Mouse (Mus musculus) mouse embryonic stem cell (cell line): ENCODE data around the gene Cfap99.

ENCODE experiments used
- in situ Hi-C, 2 experiments: fragments of 300-500 bp; cut with MboI; formaldehyde crosslinking; loops; 1 replicate in 1 of 2; 3 replicates in 1 of 2; pipeline ENCODE4 v1.14.3; 2019 to 2020; ENCODE audit warnings: low sequenced_read_pairs in 2 of 2, low pct_unique_long_range_greater_than_20kb in 1 of 2, mixed read lengths in 1 of 2; ENCODE audit not compliant: unreplicated experiment in 1 of 2

Gene Cfap99

DNA sequence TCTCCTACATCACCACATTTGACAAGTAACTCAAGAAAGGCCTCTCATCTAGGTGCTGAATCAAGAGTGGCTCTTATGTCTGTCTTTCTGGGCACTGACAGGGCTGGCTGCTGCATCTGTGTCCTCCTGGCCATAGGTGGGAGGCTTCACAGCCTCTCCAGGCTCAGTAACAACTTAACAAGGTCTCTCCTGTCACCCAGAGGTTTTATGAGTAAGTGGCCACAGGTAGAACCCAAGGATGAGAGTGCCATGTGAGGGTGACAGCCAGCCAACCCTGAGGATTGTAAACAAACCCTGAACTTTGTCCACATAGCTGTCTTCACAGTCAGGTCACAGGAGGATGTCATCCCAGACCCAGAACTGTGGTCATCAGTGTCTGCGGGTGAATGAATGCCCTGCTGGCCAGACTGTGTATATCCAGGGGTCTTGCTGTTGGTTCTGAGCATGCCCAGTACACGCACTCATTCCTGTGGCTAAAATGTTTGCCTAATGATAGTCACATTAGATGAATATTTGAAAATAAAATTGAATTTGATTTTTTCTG lies 31.2 kb downstream of the Cfap99 start:
- in situ Hi-C loops, result no loop called here

DNA sequence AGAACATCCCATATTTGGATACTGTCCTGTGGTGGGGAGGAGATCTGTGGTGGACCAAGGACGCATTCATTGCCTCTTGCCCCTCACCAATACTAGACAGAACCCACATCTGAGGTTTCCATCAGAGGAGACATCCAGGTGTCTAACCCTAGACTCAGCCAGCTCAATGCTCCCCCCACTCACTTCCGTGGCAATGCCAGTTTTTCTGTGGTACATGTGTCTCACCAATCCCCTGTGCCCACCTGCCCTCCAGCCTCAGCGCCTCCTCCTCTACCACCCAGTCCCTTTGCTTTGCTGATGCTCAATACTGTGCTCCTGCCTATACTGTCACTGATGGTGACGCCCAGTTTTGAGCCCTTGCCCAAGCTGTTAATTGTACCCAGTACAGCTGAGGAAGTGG lies 32.8 kb downstream of the Cfap99 start:
- in situ Hi-C loops, result no loop called here

DNA sequence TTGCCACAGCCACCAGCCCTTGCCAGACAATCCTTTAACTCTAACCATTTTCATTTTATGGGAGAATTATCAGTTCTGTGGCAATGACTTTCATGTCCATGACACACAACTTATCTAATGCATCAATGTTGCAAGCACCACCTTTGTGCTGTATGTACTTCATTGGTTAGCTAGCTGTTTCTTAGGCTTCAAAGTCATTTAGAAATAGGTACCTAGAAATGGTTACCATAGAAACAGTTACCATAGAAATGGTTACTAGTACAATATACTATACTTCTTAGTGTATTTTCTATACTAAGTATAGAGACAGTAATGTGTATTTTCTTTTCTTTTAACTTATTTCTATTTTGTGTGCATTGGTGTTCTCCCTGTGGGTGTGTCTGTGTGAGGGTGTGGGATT lies 36.9 kb downstream of the Cfap99 start:
- in situ Hi-C loops, result no loop called here

DNA sequence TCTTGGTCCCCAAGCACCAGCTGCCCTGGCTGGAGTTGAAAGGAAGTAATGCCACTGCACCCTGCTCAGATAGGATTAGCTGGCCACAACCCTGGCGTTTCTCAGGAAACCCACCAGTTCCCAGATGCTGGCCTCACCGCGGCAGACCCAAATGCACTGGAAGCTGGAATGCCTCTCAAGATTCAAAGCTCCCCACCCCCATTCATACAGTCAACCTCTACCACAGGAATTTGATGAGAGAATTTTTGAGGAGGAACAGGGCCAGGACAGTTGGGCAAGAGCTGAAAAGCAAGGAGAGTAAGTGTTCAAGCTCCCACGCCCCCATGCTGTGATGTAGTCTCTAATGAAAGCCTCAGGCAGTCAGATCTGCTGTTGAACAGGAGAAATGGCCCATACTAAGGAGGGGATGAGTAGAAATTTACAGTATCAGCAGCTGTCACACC lies 37.9 kb downstream of the Cfap99 start:
- in situ Hi-C loops, result no loop called here

DNA sequence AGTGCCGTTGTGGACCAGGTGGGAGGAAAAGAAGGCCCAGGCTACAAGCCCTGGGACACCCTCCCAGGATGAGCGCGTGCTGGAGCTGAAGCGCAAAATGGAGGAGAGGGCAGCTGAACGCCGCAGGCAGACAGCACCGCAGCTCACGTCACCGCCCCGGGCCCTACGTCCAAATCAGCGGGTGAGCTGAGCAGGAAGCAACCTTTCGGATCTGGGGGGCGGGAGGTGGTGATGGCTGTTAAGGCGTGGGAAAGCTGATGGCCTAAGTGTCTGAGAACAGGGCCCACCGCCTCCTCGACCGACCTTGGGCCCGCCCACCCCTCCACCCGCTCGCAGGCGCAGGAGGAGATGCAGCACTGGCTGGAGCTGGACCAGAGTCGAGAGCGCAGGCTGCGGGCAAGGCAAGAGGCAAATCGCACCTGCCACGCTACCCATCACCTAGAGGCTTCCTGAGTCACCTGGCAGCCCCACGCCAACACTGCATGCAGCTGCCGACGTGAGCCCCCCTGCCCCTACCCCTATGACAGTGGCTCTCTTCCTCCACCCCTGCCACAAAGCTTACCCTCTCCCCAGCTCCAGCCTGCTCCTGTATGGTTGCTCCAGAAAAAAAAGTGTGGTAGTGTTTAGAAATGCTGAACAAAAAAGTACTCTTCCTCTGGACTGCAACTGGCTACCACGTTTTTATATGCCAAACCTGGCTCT lies 38.6 kb downstream of the Cfap99 start:
- in situ Hi-C loops, result no loop called here

DNA sequence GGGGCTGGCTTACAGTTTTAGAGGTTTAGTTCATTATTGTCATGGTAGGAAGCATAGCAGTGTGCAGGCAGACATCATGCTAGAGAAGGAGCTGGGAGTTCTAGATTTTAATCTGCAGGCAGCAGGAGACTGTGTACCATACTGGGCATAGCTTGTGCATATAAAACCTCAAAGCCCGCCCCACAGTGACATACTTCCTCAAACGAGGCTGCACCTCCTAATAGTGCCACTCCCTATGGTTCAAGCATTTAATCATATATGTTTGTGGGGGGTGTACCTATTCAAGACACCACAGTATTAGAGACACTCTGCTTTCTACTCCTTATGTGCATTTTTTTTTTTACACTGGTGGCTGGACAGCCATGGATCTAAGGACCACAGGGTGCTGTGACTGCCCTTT lies 41.7 kb downstream of the Cfap99 start:
- in situ Hi-C loops, result no loop called here

DNA sequence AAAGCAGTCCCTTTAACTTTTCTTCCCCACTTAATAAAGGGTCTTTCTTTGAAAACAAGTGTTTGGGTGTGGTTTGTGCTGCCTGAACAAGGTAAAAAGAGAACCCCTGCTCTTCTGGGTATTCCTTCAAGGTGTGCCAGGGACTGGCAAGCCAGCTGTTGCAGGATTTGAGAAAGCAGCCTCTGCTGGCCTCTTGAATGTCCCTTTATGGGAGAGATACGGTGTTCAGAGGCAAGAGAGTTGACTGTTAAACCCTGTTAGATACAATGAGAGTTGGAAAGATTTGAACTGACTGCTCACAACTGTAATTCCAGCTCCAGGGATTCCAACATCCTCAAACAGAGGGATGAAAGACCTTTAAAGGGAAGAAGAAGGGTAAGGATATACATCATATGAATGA lies 45.7 kb downstream of the Cfap99 start:
- in situ Hi-C loops, result no loop called here

DNA sequence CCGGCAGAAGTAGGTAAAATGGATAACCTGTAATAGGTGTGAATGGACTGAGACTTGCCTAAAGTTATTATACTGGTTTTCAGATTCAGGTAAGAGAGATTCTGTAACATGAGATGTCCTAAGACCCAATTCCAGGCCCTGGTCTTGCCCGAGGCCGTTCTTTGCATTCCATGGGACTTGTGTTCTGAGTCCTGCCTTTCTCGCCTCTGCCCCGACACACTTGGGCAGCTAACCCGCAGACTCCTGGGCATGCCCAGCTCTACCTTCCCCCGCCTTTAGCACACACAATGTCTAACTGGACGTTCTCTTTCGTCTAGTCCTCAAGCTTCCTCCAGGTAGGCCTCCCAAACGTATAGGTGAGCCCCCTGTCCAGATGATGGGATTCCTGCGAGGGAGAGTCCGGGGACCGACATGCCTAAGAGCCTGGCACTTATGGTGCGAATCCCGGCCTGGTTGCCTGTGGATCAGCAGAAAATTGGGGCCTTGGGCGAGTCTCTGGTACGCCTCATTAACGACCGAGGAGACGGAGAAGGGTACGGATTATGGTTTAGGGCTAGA lies 47.2 kb downstream of the Cfap99 start:
- in situ Hi-C loops, result no loop called here

DNA sequence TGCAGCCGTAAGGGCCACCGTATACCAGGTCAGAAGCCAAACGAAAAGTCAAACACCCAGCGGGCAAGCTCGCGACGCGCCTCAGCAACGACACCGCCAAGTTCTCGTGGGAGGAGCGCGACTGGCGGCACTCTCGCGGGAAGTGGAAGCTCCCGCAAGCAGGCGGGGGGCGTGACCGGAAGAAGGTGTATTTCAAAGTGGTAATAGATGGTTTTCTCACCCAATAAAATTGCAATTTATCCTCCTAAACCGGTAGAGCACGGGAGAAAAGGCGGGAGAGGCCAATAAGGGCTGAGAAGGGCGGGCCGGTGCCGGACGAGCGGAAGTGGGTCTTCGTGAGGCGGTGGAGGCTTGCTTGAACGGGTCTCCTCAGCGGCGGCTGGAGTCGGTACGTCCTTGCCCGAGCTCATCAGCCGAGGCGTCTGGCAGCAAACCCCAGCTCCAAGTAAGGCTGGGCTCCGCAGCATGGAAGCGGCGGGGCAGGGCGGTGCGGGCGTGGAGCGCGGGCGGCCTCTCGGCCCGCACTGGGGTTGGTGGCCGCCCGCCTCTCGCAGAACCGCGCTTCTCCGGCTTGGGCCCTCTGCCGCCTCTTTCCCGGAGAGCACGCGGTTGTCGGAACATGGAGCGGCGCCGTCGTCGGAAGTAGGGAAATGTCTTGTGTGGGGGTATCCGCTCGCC lies 47.8 kb downstream of the Cfap99 start, which contains the start of gene Rnf4:
Gene Rnf4 (plus strand): TSS at position 193 of the 678 bp plus-strand sequence.
- in situ Hi-C loops, result no loop called here

DNA sequence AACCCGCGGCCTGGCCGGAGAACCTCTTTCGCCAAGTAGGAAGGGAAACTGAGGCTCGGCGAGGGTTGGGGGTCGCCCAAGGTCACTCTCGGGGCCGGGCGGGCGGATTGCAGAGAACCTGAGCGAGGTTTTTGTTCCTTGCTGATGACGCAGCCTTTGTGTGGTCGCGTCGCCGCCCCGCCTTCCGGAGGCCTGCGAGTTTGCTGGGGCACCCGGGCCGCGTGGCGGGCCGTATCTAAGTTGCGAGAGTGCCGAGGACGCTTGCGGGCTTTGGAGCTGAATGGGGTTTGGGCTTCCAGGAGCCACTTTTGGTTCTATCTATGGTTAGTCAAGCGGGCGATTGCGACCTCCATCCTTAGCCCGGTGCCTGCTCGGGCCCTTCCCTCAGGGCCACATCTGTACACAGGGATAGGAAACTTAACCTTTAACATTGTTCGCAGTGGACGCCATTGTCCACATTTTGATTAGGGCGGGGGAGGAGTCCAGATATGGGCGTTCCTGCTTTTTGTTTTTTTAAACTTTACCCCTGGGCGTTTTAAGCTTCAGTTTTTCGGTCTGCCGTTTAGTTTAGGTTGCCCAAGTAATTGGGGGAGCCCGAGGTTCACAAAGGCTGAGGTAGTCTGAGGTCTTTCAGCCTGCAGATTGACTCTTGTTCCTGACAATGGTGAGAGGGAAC lies 48.5 kb downstream of the Cfap99 start:
- in situ Hi-C loops, result no loop called here

DNA sequence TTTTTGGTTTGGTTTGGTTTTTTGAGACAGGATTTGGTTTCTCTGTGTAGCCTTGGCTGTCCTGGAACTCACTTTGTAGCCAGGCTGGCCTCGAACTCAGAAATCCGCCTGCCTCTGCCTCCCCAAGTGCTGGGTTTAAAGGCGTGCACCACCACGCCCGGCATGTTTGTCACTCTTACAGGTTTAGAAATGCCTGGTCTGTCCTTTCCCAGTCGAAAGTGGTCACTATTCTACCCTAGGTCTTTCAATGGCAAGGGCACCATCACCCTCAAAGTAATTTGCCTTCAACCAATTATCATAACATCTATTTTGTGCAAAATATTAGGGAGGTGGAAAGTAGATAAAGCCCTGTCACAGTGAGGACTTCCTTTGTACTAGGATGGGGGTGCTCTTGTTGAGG lies 51.8 kb downstream of the Cfap99 start:
- in situ Hi-C loops, result no loop called here

DNA sequence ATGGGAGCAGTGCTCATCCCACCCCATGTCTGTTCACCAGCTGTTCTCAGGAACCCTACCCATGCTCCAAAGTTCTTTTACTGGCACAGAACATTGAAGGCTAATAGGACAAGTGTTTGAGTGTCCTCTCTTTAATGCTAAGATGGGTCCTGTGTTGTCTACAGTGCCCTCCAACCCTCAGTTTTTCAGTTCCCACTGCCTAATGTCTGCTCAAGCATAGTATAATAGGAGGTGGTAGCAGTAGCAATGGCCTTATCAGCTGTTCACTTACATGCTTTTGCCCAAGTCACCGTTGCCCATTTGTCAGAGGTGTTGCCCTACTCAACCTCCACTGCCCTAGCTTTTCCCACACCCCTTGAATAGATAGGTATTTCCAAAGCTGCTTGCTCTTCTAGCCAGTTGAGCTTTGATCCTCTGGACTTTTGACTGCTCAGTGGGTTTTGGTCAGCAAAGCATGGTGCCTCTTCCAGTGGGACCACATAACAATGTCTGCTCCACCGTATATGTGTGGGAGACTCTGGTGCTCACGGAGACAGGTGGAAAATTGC lies 63.8 kb downstream of the Cfap99 start:
- in situ Hi-C loops, result no loop called here

DNA sequence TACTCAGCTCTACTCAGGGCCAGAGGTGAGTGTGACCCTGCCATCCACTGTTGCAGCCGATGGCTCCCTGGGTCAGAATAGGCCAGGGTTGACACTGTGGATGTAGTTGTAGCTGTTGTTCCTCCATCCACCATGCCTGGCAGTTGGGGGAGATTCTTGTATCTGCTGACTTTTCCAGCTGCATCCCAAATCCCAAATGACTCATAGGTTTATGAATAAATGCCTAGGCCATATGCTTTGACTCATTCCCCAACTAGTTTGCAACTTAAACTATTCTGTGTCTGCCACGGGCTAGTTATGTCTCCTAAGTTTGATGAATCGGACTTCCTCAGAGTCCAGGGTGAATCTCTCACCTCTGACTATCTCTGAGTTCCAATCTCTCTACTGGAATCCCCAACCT lies 71.9 kb downstream of the Cfap99 start:
- in situ Hi-C loops, result no loop called here

DNA sequence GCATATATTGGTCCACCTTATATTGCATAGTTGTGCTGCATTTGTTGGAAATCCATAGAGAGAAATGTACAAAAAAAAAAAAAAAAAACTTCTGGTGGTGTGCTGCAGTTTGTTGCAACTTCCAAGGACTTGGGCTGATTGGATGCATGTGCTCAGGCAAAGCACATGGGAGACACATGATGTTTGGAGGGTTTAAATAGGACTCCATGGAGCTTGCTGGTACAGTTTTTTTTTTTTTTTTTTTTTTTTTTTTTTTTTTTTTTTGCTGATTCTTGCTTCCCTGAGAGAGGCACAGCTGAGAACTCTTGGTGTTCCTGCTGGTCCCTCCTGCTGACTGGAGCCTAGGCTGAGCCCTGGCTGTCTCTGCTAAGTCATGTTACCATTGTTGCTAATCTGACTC lies 74.7 kb downstream of the Cfap99 start:
- in situ Hi-C loops, result no loop called here

DNA sequence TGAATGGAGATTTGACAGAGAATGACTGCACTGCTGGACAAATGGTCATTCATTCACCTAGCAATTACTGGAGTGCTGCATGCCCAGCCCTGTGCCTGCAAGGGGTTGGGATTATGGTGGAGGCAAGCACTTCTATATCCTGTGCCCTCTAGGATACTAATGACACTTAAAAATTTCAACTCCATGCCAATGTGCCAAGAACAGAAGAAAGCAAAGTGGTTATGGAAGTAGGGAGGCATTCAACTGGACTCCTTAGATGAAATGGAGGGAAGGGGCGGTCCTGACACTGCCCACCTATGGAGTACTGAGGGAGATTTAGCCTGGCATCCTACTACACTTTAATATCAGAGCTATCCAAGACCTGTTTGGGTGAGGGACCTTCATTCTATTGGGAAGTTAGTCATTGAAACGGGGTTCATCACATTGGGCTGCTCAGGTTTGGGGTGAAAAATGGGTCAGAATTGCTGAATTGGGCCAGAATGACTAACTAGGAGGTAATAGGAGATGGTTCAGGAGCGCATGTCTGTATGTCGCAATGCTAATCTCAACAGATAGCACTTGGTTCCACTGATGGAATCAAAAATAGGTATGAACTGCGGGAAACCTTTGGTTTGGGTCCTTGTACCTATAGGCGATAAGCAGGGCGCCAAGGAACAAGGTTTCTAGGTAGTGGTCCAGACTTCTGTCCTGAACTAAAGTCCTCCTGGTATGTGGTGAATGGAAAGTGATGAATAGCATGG lies 80.3 kb downstream of the Cfap99 start:
- in situ Hi-C loops, result no loop called here

DNA sequence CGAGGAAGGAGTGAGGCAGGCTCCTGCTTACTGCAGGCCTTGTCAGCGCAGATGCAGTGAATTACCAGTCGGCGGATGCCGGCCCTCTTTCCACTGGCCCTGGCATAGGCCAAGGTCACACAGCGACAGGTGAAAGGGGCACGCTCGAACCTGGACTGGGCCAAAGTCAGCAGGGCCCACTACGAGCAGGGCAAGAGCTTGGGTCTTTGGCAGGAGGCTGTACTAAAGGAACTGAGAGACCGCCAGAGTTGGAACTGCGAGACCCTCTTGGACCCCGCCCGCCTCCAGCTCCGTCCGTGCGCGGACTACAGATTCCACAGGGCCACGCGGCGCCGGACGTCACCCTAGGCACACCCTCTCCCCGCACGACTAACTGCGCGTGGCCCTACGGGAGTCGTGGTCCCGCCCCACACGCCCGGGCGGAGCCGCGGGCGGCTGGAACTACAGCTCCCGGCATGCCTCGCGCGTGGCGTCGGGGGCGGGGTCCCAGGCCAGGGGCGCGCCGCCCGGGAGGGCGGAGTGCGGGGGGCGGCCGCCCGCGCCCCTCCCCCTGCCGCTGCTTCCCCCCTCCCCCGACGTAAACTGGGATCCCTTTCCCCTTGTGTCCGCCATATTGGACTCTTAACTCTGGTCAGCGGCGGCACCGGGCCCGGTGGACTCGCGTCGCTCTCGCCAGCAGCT lies 81.1 kb downstream of the Cfap99 start, which contains the start of gene Fam193a:
Gene Fam193a (plus strand): TSS at position 593 of the 681 bp plus-strand sequence.
- in situ Hi-C loops, result no loop called here

DNA sequence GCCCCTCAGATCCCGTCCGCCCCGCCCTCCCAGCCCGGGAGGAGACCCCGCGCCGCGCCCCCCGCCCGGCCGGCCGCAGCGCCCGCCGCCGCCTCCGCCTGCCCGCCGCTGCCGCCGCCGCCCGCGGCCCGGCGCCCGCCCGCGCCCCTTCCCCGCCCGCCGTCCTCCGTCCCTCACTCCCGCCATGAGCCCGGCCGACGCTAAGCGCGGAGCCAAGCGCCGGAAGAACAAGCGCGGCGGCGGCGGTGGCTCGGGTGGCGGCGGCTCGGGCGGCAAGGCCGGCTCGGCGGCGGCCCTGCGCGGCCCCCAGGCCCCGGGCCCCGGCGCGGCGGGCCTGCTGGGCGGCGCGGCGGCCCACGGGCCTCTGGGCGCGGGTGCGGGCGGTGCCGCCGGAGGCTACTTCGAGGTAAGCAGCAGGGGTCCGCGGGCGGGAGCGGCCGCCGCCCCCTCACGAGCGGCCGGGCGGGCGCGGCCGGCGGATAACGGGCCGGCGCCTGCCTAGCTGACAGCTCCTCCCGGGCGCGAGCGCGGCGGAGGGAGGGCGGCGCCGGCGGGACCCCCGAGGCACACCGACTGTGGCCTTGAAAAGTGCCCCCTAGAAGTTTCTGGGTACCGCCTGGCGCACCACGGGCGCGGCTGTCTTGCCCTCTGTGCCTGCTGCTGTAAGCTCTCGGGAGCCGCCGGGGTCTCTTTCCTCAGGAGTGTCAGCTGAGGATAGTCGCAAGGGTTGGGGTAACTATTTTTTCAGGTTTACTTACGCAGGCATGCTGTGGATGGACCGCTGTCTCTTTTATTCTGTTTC lies 81.8 kb downstream of the Cfap99 start:
- in situ Hi-C loops, result no loop called here
